Mouse (Mus musculus): ENCODE results near the gene Cabin1.

DNA sequence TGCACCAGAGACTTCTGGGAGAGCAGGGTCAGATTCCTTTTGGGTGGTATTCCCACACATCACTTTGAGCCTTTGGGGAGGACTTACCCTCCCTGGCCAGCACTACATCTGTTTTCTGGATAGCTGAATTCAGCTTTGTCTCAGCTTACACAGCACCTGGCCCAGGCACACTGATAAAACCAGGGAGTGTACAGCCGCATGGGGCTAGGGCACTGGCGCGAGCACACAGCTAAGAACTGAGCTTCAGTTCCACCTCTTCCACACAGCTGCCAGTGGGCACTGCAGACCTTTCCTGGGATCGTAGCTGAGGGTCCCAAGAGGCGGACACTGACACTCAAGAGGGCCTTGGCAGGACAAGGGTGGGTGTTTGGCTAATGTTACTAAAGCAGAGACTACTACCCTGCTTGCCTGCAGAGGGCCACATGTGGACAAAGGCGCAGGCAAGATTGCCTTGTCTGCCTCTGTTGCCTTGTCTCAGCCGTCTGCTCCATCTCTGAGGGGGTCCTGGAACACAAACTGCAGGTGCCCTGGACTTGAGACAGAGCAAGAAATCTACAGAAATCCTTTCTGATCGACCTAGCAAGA is 57.4 kb downstream of the Cabin1 start:
- TF ChIP-seq CTCF (IDR thresholded peaks at IDR 0.05; ENCODE audit: low read depth) (peak; percentile 53), EP300 (IDR thresholded peaks at IDR 0.05; ENCODE audit: low read depth) (peak; percentile 60; the same call in 1 of the 2 replicates)
